Mouse (Mus musculus) bone marrow macrophage, adult 2 months (primary cell): ENCODE data around the gene Ackr4.

Source experiments
- CTCF ChIP-seq: IDR thresholded peaks from 2 replicates; pipeline ENCODE4 v1.5.1; 2012; ENCODE audit warnings: low read depth, mild to moderate bottlenecking, low read length, moderate library complexity
- POLR2A ChIP-seq: IDR thresholded peaks from 2 replicates; pipeline ENCODE4 v1.6.1; 2012; ENCODE audit warnings: mild to moderate bottlenecking, low read depth, low read length, borderline replicate concordance

DNA sequence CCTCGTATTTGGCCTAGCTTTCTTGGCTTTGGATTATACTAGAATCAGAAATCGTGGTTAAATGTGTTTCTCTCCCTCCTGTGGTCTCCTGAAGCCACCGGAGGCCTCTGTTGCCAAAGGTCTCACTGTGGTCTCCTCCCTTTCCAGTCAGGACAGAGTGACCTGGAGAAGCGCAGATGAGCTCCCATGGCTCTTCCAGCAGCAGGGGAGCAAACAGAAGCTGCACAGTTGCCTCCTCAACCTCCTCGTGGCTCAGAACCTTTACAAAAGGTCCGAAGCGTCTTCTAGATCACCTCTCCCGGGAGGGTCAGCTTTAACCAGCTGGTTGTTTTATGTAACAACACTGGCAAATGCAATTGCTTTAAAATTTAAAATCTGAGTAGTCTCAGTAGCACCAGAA lies 92.5 kb downstream of the Ackr4 start:
- no peak for TF ChIP-seq CTCF
- TF ChIP-seq POLR2A: no peak
